Mouse (Mus musculus) neural tube, embryonic 14.5 days (tissue): Measurements from ENCODE around the gene Lins1. TPM values are rescaled to one million over a fixed set of nuclear protein-coding genes. Genes with fewer than 3 reads are reported as not detected.

Source experiments
- ATAC-seq: fragments of 200-750 bp; cut with Nextera tagmentation; 2 replicates; pipeline ENCODE4 v1.8.0; 2017; ENCODE audit warnings: low read depth, mild to moderate bottlenecking, moderate TSS enrichment, moderate library complexity
- H3K27ac ChIP-seq: fragments of 300-500 bp; sonication (generic); 2 replicates; pipeline ENCODE4 v1.5.1; 2014; ENCODE audit warnings: low read depth, mild to moderate bottlenecking, control low read depth, low read length, moderate library complexity, mixed read lengths
- H3K27me3 ChIP-seq: fragments of 300-500 bp; sonication (generic); 2 replicates; pipeline ENCODE4 v1.6.1; 2014; ENCODE audit warnings: low read length; ENCODE audit not compliant: control insufficient read depth, insufficient read depth
- H3K36me3 ChIP-seq: fragments of 300-500 bp; sonication (generic); 2 replicates; pipeline ENCODE4 v1.6.1; 2014; ENCODE audit warnings: low read length, mixed read lengths; ENCODE audit not compliant: control insufficient read depth, insufficient read depth
- H3K4me1 ChIP-seq: fragments of 300-500 bp; sonication (generic); 2 replicates; pipeline ENCODE4 v1.6.1; 2014; ENCODE audit warnings: low read length; ENCODE audit not compliant: control insufficient read depth, insufficient read depth
- H3K4me2 ChIP-seq: fragments of 300-500 bp; sonication (generic); 2 replicates; pipeline ENCODE4 v1.6.1; 2014; ENCODE audit warnings: mild to moderate bottlenecking, low read depth, low read length, control low read depth
- H3K4me3 ChIP-seq: fragments of 300-500 bp; sonication (generic); 2 replicates; pipeline ENCODE4 v1.5.1; 2014; ENCODE audit warnings: low read depth, low read length, control low read depth, mixed read lengths
- H3K9ac ChIP-seq: fragments of 300-500 bp; sonication (generic); replicated peaks from 2 replicates; pipeline ENCODE4 v1.6.1; 2014; ENCODE audit warnings: low read depth, mild to moderate bottlenecking, control low read depth, low read length, mixed read lengths
- H3K9me3 ChIP-seq: fragments of 300-500 bp; sonication (generic); 2 replicates; pipeline ENCODE4 v1.6.1; 2016; ENCODE audit warnings: low read length; ENCODE audit not compliant: control insufficient read depth
- WGBS: fragments of 180-500 bp; shearing (Covaris S2); extraction: QIAGEN DNeasy Blood & Tissue Kit; methylation state at CpG from one replicate; pipeline ENCODE4 v1.1.7; 2014; 5-methylcytosine and 5-hydroxymethylcytosine counted together
- polyA plus RNA-seq: library from polyadenylated mRNA; unstranded; fragments of >200 nt; fragmentation: Nextera tagmentation; extraction: Ambion mirVana; gene quantifications from 2 replicates; pipeline ENCODE4 v1.2.1, GENCODE M21; 2014

Gene Lins1
- polyA plus RNA-seq, 1 experiment from 2014 or later = 22.7 TPM

- H3K4me1 ChIP-seq = no peaks in the 10 kb centered on the region
- H3K4me3 ChIP-seq = no peak overlapping the region
- no peak overlapping the region for H3K9ac ChIP-seq
- no peaks in the 10 kb centered on the region for H3K27me3 ChIP-seq
- H3K36me3 ChIP-seq = no peaks in the 10 kb centered on the region
- no peak for ATAC-seq
- H3K27ac ChIP-seq = no peak overlapping the region
- H3K9me3 ChIP-seq = no peaks in the 10 kb centered on the region
- 95% methylated on average over 4 of the region's 4 CpGs for WGBS
- no peak overlapping the region for H3K4me2 ChIP-seq
Measured at GRCm38 (mm10) chr7:66737418-66737817, 47.7 kb downstream of the Lins1 start.

GRCm38 (mm10) chr7:66741008-66741407 is 51.3 kb downstream of the Lins1 start:
- Histone ChIP-seq H3K27me3 (no peaks in the 10 kb centered on the region), H3K27ac (no peak overlapping the region), H3K9ac (no peak overlapping the region), H3K4me1 (no peaks in the 10 kb centered on the region), H3K9me3 (no peaks in the 10 kb centered on the region), H3K4me3 (no peak overlapping the region), H3K4me2 (no peak overlapping the region), H3K36me3 (no peaks in the 10 kb centered on the region)
- no peak for ATAC-seq
- WGBS = 72% methylated on average over 5 of the region's 5 CpGs

- WGBS = 76% methylated on average over 8 of the region's 8 CpGs
- no peak overlapping the region for H3K27ac ChIP-seq
- ATAC-seq = no peak
- no peak overlapping the region for H3K9ac ChIP-seq
- H3K4me3 ChIP-seq = no peak overlapping the region
- H3K4me2 ChIP-seq = no peak overlapping the region
- H3K4me1 ChIP-seq = no peaks in the 10 kb centered on the region
- H3K27me3 ChIP-seq = no peaks in the 10 kb centered on the region
- no peaks in the 10 kb centered on the region for H3K9me3 ChIP-seq
- no peaks in the 10 kb centered on the region for H3K36me3 ChIP-seq
Measured at GRCm38 (mm10) chr7:66741412-66741811, 51.7 kb downstream of the Lins1 start.

- Histone ChIP-seq H3K27ac (no peak within 1 kb of the TSS), H3K4me1 (no peaks in the 10 kb centered on the region), H3K4me3 (no peak within 1 kb of the TSS), H3K9me3 (no peaks in the 10 kb centered on the region), H3K27me3 (no peaks in the 10 kb centered on the region), H3K4me2 (no peak within 1 kb of the TSS), H3K36me3 (no peaks in the 10 kb centered on the region), H3K9ac (no peak within 1 kb of the TSS)
- WGBS = 76% methylated on average over 9 of the region's 9 CpGs
- no peak for ATAC-seq
Measured at GRCm38 (mm10) chr7:66743377-66743781, 53.7 kb downstream of the Lins1 start, which contains the start of gene Cers3. Gene Cers3, plus strand, starts transcription at chr7:66743504.

- ATAC-seq = no peak
- Histone ChIP-seq H3K36me3 (no peaks in the 10 kb centered on the region), H3K9ac (no peak overlapping the region), H3K27ac (no peak overlapping the region), H3K27me3 (no peaks in the 10 kb centered on the region), H3K9me3 (no peaks in the 10 kb centered on the region), H3K4me2 (no peak overlapping the region), H3K4me3 (no peak overlapping the region), H3K4me1 (no peaks in the 10 kb centered on the region)
- 85% methylated on average over 7 of the region's 7 CpGs for WGBS
Measured at GRCm38 (mm10) chr7:66746972-66747371, 57.3 kb downstream of the Lins1 start.

GRCm38 (mm10) chr7:66749998-66750397 is 60.3 kb downstream of the Lins1 start:
- Histone ChIP-seq H3K27ac (no peak overlapping the region), H3K36me3 (no peaks in the 10 kb centered on the region), H3K4me1 (no peaks in the 10 kb centered on the region), H3K9me3 (no peaks in the 10 kb centered on the region), H3K4me2 (no peak overlapping the region), H3K4me3 (no peak overlapping the region), H3K9ac (no peak overlapping the region), H3K27me3 (no peaks in the 10 kb centered on the region)
- ATAC-seq = no peak
- 91% methylated on average over 1 of the region's 1 CpGs for WGBS

- Histone ChIP-seq H3K4me2 (no peak overlapping the region), H3K36me3 (no peaks in the 10 kb centered on the region), H3K27me3 (no peaks in the 10 kb centered on the region), H3K27ac (no peak overlapping the region), H3K4me3 (no peak overlapping the region), H3K9me3 (no peaks in the 10 kb centered on the region), H3K9ac (no peak overlapping the region), H3K4me1 (no peaks in the 10 kb centered on the region)
- 88% methylated on average over 8 of the region's 8 CpGs for WGBS
- no peak for ATAC-seq
Measured at GRCm38 (mm10) chr7:66753816-66754215, 64.1 kb downstream of the Lins1 start.

- Histone ChIP-seq H3K4me3 (no peak overlapping the region), H3K9ac (no peak overlapping the region), H3K4me1 (no peaks in the 10 kb centered on the region), H3K27ac (no peak overlapping the region), H3K9me3 (no peaks in the 10 kb centered on the region), H3K27me3 (no peaks in the 10 kb centered on the region), H3K4me2 (no peak overlapping the region), H3K36me3 (no peaks in the 10 kb centered on the region)
- WGBS = 90% methylated on average over 7 of the region's 7 CpGs
- ATAC-seq = no peak
Measured at GRCm38 (mm10) chr7:66755611-66756010, 65.9 kb downstream of the Lins1 start.
